Mouse (Mus musculus): ENCODE measurements at regions not wholly inside any gene's neighbourhood (a gene's known extent, or its start where the extent isn't known, plus 50 kb on each side); places are given as distances from the start of the nearest gene placed in this dataset.
"Not testable (repeated sequence)": the region's sequence is repeated elsewhere in the genome, so short reads cannot be mapped to it uniquely, and the experiment has no call there.

DNA sequence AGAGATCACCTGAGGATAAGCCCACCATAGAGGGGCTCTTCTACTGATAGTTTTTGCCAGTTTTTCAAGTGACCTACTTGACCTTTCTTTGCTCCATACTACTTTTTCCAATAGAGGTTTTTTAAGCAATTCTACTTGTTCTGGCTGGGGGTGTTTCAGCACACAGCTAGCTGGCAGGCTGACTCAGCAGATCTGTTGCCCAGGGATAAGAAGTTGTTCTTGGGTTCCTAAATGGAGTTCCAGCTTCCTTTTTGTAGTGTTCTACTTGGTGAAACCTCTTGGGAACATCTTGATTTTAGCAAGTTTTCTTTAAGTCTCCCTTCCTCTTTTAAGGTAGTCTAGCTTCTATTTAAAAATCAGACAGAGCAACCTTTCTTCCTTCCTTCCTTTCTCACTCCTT, 61.0 kb downstream of the 4930474N05Rik start:
- DNase-seq (ENCODE audit: low spot score in 2 of 2), result no peak

DNA sequence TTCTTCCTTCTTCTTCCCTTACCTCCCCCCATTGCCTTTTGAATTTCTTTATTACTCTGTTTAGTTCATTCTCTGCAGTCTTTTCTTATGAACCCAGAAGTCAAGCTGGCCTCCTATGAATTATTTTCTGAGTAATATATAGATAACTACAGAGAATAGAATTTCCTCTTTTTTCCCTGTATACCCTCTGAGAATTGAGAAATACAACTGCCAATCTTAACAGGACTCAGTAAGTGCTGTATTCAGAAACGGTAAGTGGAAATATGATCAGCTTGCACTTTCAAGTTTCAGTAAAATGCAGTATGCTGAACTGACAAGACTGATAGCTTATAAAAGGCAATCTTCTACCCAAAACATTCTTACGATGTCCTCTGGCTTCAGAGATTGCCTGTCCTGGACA, 61.5 kb downstream of the 4930474N05Rik start:
- DNase-seq (ENCODE audit: low spot score in 2 of 2), result no peak

DNA sequence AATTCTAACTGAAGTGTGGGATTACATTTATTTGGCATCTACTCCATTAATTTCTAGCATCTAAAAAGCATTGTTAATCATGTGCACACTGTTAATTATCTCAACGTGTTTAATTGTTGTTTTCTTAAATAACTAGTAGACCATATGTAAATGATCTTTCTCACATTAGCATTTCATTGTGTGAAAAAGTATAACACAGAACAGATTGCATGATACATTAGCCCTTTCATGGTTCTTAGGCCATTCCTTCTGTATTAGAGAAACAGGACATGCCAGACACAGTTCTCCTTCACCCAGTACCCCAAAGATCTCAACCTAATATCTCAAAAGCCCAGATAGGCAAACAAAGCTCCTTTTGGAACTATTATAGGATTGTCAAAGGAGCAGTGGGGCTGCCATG, 89.0 kb downstream of the 4930474N05Rik start:
- no peak for DNase-seq (ENCODE audit: low spot score in 2 of 2)

DNA sequence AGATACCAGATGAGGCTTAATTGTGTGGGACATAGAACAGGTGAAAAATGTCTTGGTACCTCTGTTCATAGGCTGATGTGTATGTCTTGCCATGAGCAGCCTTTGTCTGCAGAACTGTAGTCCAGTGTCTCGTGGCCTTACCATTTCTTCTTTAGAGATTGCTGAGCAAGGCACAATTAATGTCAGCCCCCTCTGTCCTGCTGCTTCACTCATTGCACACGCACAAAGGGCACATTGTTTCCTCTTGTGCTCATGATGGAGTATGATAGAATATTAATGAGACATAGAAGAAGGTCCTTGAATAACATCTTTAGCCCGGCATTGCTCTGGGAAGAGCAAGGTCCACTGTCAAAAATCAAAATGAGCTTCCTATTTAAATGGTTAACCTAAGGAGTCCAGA, 101.8 kb downstream of the 4930474N05Rik start:
- DNase-seq (ENCODE audit: low spot score in 2 of 2), result no peak

DNA sequence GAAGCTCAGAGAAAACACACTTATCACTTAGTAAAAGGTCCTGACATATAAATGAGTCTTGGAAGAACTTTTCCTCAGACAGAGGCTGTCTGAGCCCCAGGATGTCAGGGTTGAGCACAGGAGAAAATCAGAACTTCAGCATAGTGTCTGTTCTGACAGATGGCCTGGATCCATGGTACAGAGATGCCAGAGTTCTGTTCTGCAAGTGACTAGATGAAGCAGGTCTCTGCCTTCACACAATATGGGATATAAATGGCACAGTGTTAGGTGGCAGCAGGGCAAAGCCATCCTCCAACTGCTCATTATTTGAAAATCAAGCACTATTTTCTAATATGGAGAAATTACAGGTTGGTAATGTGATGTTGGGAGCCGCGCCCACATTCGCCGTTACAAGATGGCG, 103.7 kb downstream of the 4930474N05Rik start:
- no peak for DNase-seq (ENCODE audit: low spot score in 2 of 2)

DNA sequence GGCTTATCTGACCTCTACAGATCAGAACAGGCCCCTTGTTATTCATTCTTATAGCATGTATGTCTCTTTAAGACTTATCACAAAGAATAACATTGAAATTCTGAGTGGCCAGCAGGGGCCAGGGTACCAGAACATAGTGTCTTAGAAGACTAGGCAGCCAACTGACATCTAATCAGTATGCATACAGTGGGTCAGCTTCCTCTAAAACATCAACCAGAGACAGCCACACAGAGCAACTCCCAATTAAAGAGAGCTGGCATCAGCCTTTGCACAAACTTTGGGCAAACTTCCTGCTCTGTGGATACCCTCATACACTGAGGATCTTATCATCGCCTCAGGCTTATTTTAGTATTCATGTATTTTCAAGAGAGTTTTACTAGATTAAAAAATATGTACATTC, 109.1 kb downstream of the 4930474N05Rik start:
- no peak for DNase-seq (ENCODE audit: low spot score in 2 of 2)

GRCm38 (mm10) chr14:36212830-36213229, 118.1 kb downstream of the 4930474N05Rik start:
- peak; percentile 79 to 83 for DNase-seq (ENCODE audit: low spot score in 2 of 2)

DNA sequence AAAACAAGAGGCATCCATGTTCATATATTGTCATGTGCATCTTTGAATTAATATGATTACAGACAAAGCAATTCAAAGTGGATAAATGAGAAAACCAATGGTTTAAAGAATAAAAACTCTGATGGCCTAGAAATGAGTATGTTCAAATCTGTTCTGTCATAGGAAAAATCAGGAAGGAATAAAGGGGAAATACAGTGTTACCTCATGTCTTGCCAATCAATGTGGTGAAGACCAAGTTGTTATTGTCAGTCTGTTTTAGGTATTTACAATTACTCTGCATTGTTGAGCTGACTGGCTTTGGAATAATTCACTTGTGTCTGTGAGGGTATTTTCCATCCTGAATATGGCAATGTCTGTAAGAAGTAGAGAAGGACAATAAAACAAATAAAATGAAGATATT, 151.1 kb downstream of the 4930474N05Rik start:
- no peak for DNase-seq (ENCODE audit: low spot score in 2 of 2)

DNA sequence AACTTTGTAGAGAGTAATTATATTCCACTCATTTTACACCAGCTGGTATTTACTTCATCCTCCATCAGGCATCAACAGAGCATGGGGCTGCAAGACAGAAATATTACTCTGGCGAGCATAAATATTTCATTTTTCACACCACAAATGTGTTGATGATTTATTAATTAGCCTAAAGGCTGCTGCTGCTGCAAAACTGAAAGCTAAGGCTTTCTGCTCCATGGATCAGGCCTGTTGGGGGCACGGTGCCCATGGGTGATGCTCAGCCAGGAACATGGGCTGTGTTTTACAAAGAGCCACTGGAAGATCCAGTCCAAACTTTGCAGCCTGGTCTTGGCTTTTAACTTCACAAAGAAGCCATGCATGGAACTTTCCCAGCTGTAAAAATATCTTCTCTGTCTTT, 167.4 kb downstream of the 4930474N05Rik start:
- peak in 1 of 2 experiments; percentile 8 for DNase-seq (ENCODE audit: low spot score in 2 of 2)

DNA sequence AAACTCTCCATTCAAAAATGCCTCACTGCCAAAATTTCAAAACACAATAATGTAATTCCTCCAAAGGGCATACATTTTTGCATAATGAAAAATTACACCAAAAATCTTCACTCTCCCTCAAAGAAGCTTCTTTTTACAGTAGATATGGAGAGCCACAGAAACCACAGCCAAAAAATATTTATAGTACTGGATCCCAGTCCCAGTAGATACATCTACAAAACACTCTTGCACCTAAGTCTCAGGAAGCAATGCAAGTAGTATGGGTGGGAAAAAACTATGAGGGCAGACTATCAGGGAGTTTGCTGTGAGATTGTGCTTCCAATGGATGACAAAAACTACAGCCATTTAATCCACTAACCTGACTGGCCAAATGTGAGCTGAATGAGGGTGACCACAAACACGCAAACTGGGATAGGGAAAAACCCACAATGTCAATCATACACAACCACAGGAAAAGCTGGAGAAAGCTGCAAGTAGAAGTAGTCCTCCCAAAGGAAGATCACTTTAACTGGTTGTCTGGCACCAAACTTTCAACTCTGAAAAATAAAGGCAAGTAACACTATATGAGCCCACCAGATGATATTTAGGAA, 189.2 kb downstream of the 4930474N05Rik start:
- DNase-seq (ENCODE audit: low spot score in 2 of 2), result no peak

DNA sequence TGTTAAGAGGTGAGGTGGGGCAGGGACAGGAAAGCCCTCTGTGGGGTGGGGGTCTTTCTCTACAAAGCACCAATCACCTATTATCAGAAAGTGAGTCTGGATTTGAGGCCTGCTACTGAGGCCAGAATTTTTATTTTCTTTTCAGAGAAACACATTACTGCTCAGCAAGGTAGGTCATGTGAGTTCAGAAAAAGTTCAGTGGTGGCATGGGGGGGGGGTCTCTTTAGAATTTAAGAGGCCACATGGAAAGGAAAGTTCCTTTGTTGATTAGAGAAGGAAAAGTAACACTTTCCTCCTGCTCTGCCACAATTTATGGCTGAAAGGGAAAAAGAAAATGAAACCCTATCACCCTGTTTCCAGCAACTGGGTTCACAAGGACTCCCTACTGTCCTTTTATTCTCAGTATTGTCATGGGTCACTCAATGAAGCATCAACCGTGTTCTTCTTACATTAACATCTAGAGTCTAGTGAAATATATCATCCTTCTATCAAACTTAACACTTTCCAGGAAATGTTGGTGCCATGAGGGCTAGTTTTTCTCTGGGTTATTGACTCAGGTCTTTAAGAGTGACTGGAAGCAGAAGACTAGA, 194.1 kb downstream of the 4930474N05Rik start:
- no peak for DNase-seq (ENCODE audit: low spot score in 2 of 2)

- DNase-seq (ENCODE audit: low spot score in 2 of 2), result no peak
Observed at GRCm38 (mm10) chr14:36310324-36310723, 215.6 kb downstream of the 4930474N05Rik start.

GRCm38 (mm10) chr14:36314673-36315072, 220.0 kb downstream of the 4930474N05Rik start:
- DNase-seq (ENCODE audit: low spot score in 2 of 2), result not testable (repeated sequence)

DNA sequence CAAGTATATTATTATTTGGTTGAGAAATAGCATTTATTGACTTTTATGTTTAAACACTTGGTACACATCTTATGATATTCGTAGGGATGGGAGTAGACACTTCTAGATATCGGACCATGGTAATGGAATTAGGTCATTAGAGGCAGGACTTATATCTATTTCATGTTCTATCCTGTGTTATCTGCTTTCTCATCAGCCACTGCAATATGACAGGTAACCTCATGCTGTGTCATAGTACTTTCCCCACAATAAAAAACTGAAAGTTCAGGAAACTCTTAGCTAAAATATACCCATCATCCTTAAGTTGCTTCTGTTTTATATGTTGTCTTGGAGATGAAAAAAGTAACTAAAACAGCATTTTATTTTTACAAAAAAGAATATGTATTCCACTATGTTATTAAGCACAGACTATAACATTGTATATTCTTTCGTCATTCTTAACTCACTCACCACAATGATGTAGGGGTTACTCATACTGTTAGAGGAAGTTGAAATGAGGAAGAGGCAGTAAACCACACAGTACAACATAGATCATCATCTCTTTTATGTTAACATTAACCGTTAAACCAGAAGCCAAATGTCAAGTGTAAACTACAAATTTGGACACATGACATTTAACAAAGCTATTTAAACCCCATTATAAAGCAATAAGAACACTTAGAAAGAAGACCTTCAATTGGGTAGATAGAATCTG, 221.8 kb downstream of the 4930474N05Rik start:
- no peak for DNase-seq (ENCODE audit: low spot score in 2 of 2)

DNA sequence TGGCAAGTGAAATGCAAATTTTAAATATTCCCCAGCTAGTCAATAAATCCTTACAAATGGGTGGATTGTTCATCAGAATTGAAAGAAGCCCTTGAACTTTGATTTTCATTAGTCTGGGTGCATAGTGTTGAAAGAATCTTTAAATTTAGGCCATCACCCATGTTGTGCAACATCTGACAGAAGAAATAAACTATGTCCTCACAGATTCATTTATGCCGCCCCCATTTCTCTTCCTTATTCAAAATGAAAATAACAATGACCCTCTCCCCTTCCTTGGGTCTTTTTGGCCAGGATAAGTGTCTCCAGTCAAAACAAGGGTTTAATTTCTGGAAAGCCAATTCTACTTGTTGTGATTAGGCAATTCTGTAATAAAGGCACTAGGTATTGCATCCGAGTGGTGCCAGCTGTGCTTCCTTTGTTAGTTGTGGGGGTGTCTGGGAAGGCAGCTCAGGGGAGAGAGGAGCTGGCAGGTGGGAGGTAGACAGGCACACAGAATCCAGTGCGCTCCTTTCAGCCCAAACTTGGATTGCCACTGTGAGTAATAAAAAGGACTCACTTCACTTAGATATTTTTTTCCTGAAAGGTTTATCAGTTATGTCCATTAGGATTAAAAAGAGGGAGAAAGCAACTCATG, 233.7 kb downstream of the 4930474N05Rik start:
- DNase-seq (ENCODE audit: low spot score in 2 of 2), result peak; percentile 6 to 13

DNA sequence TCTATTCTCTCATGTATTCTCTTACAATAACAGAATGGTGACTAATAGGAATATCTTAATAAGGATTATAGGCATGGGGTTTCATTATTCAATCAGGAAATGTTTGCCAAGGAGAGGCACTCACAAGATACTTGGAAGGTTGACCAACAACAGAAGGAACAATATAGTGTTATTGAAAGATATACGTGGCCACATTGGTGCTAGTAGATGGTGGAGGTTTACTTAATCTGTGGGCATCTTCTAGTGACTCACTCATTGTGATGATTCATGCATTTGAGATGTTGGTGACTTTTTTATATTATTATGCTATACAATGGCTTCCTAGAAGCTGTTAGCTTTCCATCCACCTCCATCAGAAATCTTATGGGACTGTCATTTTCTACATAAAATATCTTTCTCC, 246.1 kb downstream of the 4930474N05Rik start:
- DNase-seq (ENCODE audit: low spot score in 2 of 2), result no peak
